Mouse (Mus musculus) kidney, embryonic 16.5 days (tissue): ENCODE measurements around the gene Auh. TPM values are rescaled to one million over a fixed set of nuclear protein-coding genes. Genes with fewer than 3 reads are reported as not detected.

Experiments used
- ATAC-seq: fragments of 200-750 bp; cut with Nextera tagmentation; 2 replicates; pipeline ENCODE4 v1.8.0; 2017; ENCODE audit warnings: moderate TSS enrichment; ENCODE audit not compliant: low FRiP score, low TSS enrichment
- H3K27ac ChIP-seq: fragments of 300-500 bp; sonication (generic); 2 replicates; pipeline ENCODE4 v1.5.1; 2014; ENCODE audit warnings: low read length
- H3K27me3 ChIP-seq: fragments of 300-500 bp; sonication (generic); 2 replicates; pipeline ENCODE4 v1.6.1; 2014; ENCODE audit warnings: low read length, control low read depth, mixed read lengths; ENCODE audit not compliant: insufficient read depth
- H3K36me3 ChIP-seq: fragments of 300-500 bp; sonication (generic); 2 replicates; pipeline ENCODE4 v1.6.1; 2014; ENCODE audit warnings: low read length, control low read depth, mixed read lengths; ENCODE audit not compliant: insufficient read depth
- H3K4me1 ChIP-seq: fragments of 300-500 bp; sonication (generic); 2 replicates; pipeline ENCODE4 v1.6.1; 2014; ENCODE audit warnings: low read length, control low read depth, mixed read lengths; ENCODE audit not compliant: insufficient read depth
- H3K4me2 ChIP-seq: fragments of 300-500 bp; sonication (generic); replicated peaks from 2 replicates; pipeline ENCODE4 v1.6.1; 2014; ENCODE audit warnings: low read depth, low read length
- H3K4me3 ChIP-seq: fragments of 300-500 bp; sonication (generic); 2 replicates; pipeline ENCODE4 v1.5.1; 2014; ENCODE audit warnings: mild to moderate bottlenecking, low read length
- H3K9ac ChIP-seq: fragments of 300-500 bp; sonication (generic); replicated peaks from 2 replicates; pipeline ENCODE4 v1.6.1; 2014; ENCODE audit warnings: low read length
- H3K9me3 ChIP-seq: fragments of 300-500 bp; sonication (generic); 2 replicates; pipeline ENCODE4 v1.6.1; 2016; ENCODE audit warnings: low read length, control low read depth
- WGBS: fragments of 180-500 bp; shearing (Covaris S2); extraction: QIAGEN DNeasy Blood & Tissue Kit; methylation state at CpG from one replicate; pipeline ENCODE4 v1.1.7; 2014; 5-methylcytosine and 5-hydroxymethylcytosine counted together
- polyA plus RNA-seq: library from polyadenylated mRNA; unstranded; fragments of >200 nt; fragmentation: Nextera tagmentation; extraction: Ambion mirVana; gene quantifications from 2 replicates; pipeline ENCODE4 v1.2.1, GENCODE M21; 2015

Gene Auh
- polyA plus RNA-seq, 1 experiment from 2014 or later: 68.0 TPM

DNA sequence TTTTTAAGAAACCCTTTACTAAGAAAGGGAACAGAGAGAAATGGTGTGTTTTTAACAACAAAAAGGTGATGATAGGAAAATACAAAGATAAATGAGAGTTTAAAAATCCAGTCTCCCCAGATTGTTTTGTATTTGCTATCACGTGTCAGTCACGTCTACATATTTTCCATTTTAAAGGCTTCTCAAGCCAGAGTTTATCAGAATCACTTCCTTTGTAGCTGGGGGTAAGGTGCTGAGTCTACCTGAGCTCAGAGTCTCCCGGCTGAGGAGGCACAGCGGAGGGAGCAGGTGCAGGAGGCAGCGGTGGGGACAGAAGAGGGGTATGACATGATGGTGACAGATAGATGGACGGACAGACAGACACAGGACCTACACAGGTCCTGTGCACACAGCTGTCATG lies 55.1 kb downstream of the Auh start:
- H3K27ac ChIP-seq: no peak overlapping the region
- no peak for ATAC-seq
- 0 out of 2 replicates have a peak, but pooled peaks cover 5% of the 10 kb centered on the region for H3K36me3 ChIP-seq
- 73% methylated on average over 6 of the region's 6 CpGs for WGBS
- no peak overlapping the region for H3K4me2 ChIP-seq
- H3K9ac ChIP-seq: no peak overlapping the region
- no peak overlapping the region for H3K4me3 ChIP-seq
- no peaks in the 10 kb centered on the region for H3K9me3 ChIP-seq
- H3K27me3 ChIP-seq: no peaks in the 10 kb centered on the region
- peaks cover 11% of the 10 kb centered on the region for H3K4me1 ChIP-seq

- no peak for ATAC-seq
- H3K4me3 ChIP-seq: no peak overlapping the region
- peaks cover 7% of the 10 kb centered on the region for H3K4me1 ChIP-seq
- no peaks in the 10 kb centered on the region for H3K9me3 ChIP-seq
- H3K36me3 ChIP-seq: 0 out of 2 replicates have a peak, but pooled peaks cover 5% of the 10 kb centered on the region
- H3K27ac ChIP-seq: no peak overlapping the region
- H3K27me3 ChIP-seq: no peaks in the 10 kb centered on the region
- no peak overlapping the region for H3K4me2 ChIP-seq
- WGBS: 48% methylated on average over 11 of the region's 11 CpGs
- H3K9ac ChIP-seq: no peak overlapping the region
These were observed 55.6 kb downstream of the Auh start for GRCm38 (mm10) chr13:52873923-52874322.

DNA sequence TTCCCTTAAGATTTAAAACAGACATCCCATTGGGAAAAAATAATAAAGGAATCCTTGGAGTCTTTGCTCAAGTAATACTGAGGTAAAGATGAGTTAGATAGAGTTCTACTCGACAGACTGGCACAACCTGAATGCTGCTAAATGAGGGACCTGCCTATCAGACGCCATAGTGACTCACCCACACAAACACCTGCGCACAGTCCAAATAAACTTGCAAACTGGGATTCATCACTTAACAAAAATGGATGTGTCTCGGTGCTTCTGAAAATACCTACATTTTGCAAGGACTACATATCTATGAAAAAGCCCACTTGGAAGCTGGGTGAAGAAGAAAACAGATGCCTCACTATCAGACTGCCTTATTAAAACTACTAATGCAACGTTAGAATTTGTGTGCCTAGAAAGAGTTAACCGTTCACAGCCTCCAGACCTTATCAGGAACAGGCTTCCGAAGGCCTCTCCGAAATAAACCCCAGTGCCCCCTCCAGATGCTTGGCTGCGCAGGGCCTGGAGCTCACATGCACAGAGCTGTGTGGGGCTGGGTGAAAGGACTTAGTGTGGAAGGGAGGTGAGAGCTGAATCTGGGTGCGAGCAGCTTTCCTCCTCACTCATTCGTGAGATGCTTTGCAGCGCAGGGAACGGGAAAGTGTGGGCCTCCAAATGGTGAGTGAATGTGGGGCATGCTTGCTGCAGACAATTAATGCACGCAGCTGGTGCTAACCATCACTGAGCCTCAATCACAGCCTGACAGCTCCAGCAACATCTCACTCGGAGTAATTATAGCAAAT lies 63.3 kb downstream of the Auh start:
- ATAC-seq: no peak
- Histone ChIP-seq H3K27ac (no peak overlapping the region), H3K4me3 (no peak overlapping the region), H3K9me3 (no peaks in the 10 kb centered on the region), H3K36me3 (0 out of 2 replicates have a peak, but pooled peaks cover 2% of the 10 kb centered on the region), H3K27me3 (no peaks in the 10 kb centered on the region), H3K4me1 (peaks cover 19% of the 10 kb centered on the region), H3K9ac (0 out of 2 replicates have a peak overlapping the region, but pooled peaks have one; percentile 35), H3K4me2 (no peak overlapping the region)
- WGBS: 43% methylated on average over 15 of the region's 15 CpGs

DNA sequence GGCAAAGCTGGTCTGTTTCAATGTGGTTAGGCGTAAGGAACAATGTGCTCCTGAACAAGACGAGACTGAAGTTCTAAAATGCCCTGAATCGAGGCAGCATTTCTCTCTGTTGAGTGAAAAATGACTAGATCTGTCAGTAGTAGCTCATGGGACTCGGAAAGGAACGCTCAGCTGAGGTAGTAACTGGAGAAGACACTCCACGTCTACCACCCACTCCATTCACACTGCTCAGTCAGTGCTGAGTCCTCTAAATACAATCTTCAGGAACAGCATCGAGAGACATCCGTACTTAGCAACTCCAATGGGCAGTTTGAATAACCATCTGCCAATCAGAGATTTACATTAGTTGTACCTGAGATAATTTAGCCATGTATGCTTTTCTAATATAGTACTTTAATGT lies 66.0 kb downstream of the Auh start:
- Histone ChIP-seq H3K4me2 (no peak overlapping the region), H3K27me3 (no peaks in the 10 kb centered on the region), H3K9me3 (no peaks in the 10 kb centered on the region), H3K9ac (no peak overlapping the region), H3K4me3 (no peak overlapping the region), H3K27ac (no peak overlapping the region), H3K4me1 (peaks cover 24% of the 10 kb centered on the region), H3K36me3 (0 out of 2 replicates have a peak, but pooled peaks cover 2% of the 10 kb centered on the region)
- 81% methylated on average over 8 of the region's 8 CpGs for WGBS
- no peak for ATAC-seq

DNA sequence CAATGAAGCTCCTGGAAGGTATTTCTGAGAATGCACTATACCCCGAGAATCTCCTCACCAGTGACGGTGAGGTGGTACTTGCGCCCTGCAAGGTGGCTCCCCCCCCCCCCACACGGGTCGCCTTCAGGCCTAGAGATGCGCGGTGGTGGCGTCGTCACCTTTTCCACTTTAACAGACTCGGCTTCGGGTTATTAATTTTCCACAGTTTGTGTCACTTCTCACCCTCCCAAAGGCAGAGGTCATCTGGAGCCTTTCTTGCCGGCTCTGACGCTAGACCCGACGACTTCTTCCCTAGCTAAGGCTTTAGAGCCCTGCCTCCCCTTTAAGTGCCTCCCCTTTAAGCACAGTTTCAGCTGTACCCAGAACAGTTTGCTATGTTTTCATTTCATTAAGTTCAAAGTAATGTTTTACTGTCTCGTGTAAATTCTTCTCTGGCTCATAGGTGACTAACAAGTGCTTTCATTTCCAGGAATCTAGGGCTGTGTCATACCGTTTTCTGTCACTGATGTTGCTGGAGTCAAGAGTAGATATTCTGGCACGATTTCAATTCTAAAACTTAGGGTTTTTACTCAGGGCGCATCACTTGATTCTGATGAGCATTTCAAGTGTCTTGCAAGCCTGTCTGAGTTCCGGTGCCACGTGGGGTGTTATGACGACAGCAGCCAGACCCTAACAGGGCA lies 69.3 kb downstream of the Auh start:
- no peak overlapping the region for H3K4me3 ChIP-seq
- 0 out of 2 replicates have a peak, but pooled peaks have one; percentile 23 for ATAC-seq
- H3K4me1 ChIP-seq: peaks cover 10% of the 10 kb centered on the region; the same call in 1 of the 2 replicates
- no peaks in the 10 kb centered on the region for H3K27me3 ChIP-seq
- 0 out of 2 replicates have a peak, but pooled peaks cover 2% of the 10 kb centered on the region for H3K36me3 ChIP-seq
- WGBS: 42% methylated on average over 22 of the region's 22 CpGs
- H3K4me2 ChIP-seq: no peak overlapping the region
- H3K9ac ChIP-seq: no peak overlapping the region
- H3K9me3 ChIP-seq: no peaks in the 10 kb centered on the region
- H3K27ac ChIP-seq: no peak overlapping the region

DNA sequence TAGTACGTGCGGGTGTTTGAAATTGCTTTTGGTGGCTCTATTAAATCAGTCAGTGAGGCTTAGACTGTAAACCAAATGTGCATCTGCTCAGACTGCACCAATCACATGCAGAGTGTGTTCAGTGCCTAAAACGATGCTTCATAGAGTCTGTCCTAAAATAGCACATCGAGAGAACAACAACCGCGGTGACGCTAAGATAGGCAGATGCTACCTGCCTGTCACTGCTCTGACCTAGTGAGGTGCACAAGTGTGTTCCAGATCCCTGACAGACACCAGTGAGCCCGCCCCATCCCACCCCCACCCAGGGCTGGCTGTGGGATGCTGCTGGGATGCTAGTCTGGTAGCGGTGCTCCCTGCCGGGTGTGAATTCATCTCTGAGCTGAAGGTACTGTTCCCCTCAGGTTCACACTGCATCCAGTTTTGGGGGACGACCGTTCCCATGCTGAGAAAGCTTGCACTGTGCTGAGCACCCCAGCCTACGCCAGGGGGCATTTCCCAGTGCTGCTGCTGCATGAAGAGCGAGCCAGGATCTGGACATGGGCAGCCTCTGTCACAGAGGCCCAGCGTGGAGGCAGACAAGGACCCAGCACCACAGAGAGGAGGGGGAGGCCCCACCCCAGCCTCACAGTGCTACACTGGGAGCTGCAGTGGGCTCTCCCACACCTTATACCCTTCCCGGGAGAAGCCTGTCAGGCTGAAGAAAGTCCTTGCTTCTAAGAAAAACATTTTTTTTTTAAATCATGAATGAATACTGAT lies 70.2 kb downstream of the Auh start:
- Histone ChIP-seq H3K27ac (no peak overlapping the region), H3K9ac (no peak overlapping the region), H3K4me1 (peaks cover 5% of the 10 kb centered on the region; the same call in 1 of the 2 replicates), H3K27me3 (no peaks in the 10 kb centered on the region), H3K4me3 (no peak overlapping the region), H3K9me3 (no peaks in the 10 kb centered on the region), H3K36me3 (0 out of 2 replicates have a peak, but pooled peaks cover 2% of the 10 kb centered on the region), H3K4me2 (no peak overlapping the region)
- no peak for ATAC-seq
- WGBS: 76% methylated on average over 16 of the region's 16 CpGs

- whole genome bisulfite sequencing: 85% methylated on average over 12 of the region's 12 CpGs
- 0 out of 2 replicates have a peak, but pooled peaks cover 2% of the 10 kb centered on the region for H3K36me3 ChIP-seq
- H3K27ac ChIP-seq: no peak overlapping the region
- H3K9me3 ChIP-seq: no peaks in the 10 kb centered on the region
- H3K4me1 ChIP-seq: peaks cover 5% of the 10 kb centered on the region; the same call in 1 of the 2 replicates
- H3K9ac ChIP-seq: no peak overlapping the region
- H3K4me3 ChIP-seq: no peak overlapping the region
- no peak overlapping the region for H3K4me2 ChIP-seq
- no peak for ATAC-seq
- no peaks in the 10 kb centered on the region for H3K27me3 ChIP-seq
These were observed 71.1 kb downstream of the Auh start for GRCm38 (mm10) chr13:52858373-52858772.

DNA sequence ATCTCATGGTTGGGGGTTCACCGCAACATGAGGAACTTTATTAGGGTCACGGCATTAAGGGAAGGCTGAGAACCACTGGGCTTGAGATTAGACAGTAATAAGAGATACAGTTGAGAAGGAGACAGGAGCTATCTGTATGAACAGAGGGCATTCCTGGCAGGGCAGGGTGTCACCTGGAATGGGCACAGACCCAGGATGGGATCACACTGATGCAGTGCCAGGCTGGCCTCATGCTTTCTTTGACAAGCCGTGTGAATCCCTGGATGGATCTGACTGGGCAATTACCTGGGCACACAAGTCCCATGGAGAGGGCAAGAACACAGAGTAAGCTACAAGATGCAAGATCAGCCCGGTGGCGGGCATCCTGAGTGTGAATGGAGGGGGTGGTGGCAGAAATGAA lies 71.7 kb downstream of the Auh start:
- Histone ChIP-seq H3K36me3 (0 out of 2 replicates have a peak, but pooled peaks cover 5% of the 10 kb centered on the region), H3K4me2 (no peak overlapping the region), H3K27ac (no peak overlapping the region), H3K9me3 (no peaks in the 10 kb centered on the region), H3K4me1 (peaks cover 5% of the 10 kb centered on the region; the same call in 1 of the 2 replicates), H3K27me3 (no peaks in the 10 kb centered on the region), H3K4me3 (no peak overlapping the region), H3K9ac (no peak overlapping the region)
- WGBS: 90% methylated on average over 5 of the region's 5 CpGs
- ATAC-seq: no peak

DNA sequence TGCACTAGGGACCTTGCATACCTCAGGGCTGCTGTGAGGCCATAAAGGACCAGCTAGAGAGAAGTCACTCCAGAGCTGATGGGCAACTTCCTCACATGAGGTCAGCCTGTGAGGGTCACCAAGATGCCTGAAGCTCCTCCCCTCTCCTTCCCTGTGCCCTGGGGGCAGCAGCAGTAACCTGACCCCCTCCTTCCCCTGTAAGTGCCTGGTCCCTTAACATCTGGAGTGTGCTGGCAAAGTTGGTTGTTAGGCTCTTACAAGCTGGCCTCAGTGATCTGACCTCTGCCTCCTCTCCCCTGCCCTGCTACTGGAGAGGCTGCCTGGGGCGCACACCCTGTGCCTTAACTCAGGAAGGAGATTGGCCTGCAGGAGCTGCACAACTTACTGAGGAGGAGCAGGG lies 75.9 kb downstream of the Auh start:
- H3K27ac ChIP-seq: no peak overlapping the region
- 14% methylated on average over 1 of the region's 1 CpGs for WGBS
- no peak for ATAC-seq

More for the DNA sequence above, 75.9 kb downstream of the Auh start:
- Histone ChIP-seq H3K36me3 (0 out of 2 replicates have a peak, but pooled peaks cover 4% of the 10 kb centered on the region), H3K4me1 (no peaks in the 10 kb centered on the region), H3K9ac (no peak overlapping the region), H3K4me2 (no peak overlapping the region), H3K27me3 (no peaks in the 10 kb centered on the region), H3K9me3 (no peaks in the 10 kb centered on the region), H3K4me3 (no peak overlapping the region)
